Mouse (Mus musculus) ES-Bruce4 (cell line): ENCODE results near the gene Abcb1b. TPM values are rescaled to one million over a fixed set of nuclear protein-coding genes. Genes with fewer than 3 reads are reported as not detected.
A peak's percentile ranks its signal among the peaks of the same experiment; 100 is the strongest.
"Not testable (repeated sequence)": the region's sequence is repeated elsewhere in the genome, so short reads cannot be mapped to it uniquely, and the experiment has no call there.

Experiments used
- H3K27ac ChIP-seq: 2 replicates; pipeline ENCODE4 v1.5.1; 2012; ENCODE audit warnings: low read length, inconsistent platforms; ENCODE audit not compliant: insufficient read depth
- H3K27me3 ChIP-seq: 2 replicates; pipeline ENCODE4 v1.6.1; 2012; ENCODE audit warnings: mild to moderate bottlenecking, low read length, inconsistent platforms; ENCODE audit not compliant: control insufficient read depth, poor library complexity, insufficient read depth, severe bottlenecking
- H3K36me3 ChIP-seq: 2 replicates; pipeline ENCODE4 v1.6.1; 2012; ENCODE audit warnings: inconsistent platforms, mild to moderate bottlenecking, low read length, moderate library complexity; ENCODE audit not compliant: control insufficient read depth, poor library complexity, insufficient read depth, severe bottlenecking
- H3K4me1 ChIP-seq: one replicate; pipeline ENCODE4 v1.8.1; 2011; ENCODE audit warnings: low read length; ENCODE audit not compliant: control insufficient read depth, insufficient read depth
- H3K4me3 ChIP-seq: 2 replicates; pipeline ENCODE4 v1.5.1; 2011; ENCODE audit warnings: low read depth, mild to moderate bottlenecking, low read length
- H3K9ac ChIP-seq: 2 replicates; pipeline ENCODE4 v1.6.1; 2012; ENCODE audit warnings: low read depth, mild to moderate bottlenecking, inconsistent platforms; ENCODE audit not compliant: poor library complexity, severe bottlenecking
- H3K9me3 ChIP-seq: replicated peaks from 2 replicates; pipeline ENCODE4 v1.6.1; 2012; ENCODE audit warnings: mild to moderate bottlenecking, low read length, inconsistent platforms; ENCODE audit not compliant: control insufficient read depth, poor library complexity, insufficient read depth, severe bottlenecking
- CTCF ChIP-seq: IDR thresholded peaks from one replicate; pipeline ENCODE4 v1.8.1; 2011; ENCODE audit warnings: low read depth, low read length
- EP300 ChIP-seq: IDR thresholded peaks from 2 replicates; pipeline ENCODE4 v1.6.1; 2011; ENCODE audit warnings: low read depth, low read length; ENCODE audit not compliant: insufficient read depth
- POLR2A ChIP-seq: IDR thresholded peaks from one replicate; pipeline ENCODE4 v1.8.1; 2011; ENCODE audit warnings: low read length; ENCODE audit not compliant: insufficient read depth
- polyA plus RNA-seq: library from polyadenylated mRNA; stranded (reverse); fragments of >200 nt; gene quantifications from 2 replicates; pipeline ENCODE4 v1.2.4, GENCODE M21; 2011; ENCODE audit warnings: low read depth; ENCODE audit not compliant: missing spikeins, insufficient read depth, insufficient read length

The Abcb1b gene
- polyA plus RNA-seq, 1 experiment = 67.2 TPM

DNA sequence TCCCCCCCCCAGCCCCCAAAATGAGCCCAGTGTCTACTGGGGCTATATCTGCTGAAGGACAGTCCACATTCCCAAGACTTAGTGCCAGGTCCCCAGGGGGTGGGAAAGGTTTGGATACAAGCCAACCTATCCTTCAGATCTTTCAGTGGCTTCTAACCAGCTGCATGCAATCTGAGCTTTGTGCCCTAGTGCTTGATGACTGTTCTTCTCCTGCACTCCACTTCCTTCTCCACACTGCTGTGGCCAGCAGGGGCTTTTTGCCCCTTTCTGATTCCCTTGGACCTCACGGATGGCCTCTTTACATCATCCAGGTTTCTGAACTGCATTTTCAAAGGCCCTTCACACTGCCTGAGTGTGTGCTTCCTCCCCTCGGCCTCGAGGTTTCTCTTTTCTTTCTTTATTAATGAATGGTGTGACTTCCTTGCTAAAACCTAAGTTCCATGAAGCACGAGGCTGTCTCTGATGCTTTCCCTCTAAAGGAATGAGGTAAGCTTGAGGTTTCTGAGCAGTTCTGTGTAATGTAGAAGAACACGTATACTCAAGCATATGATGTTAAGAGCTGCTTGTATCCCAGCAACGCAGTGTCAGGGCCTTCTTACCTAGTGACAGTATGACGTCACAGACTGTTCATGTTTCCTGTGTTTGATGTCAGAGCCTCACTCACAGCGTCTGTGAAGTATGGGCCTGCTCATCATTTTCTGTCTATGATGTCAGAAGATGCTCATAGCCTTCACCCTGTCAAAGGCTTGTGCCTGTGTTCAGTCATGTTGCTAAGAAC, 40.9 kb downstream of the Abcb1b start:
- Histone ChIP-seq H3K9me3 (no peaks in the 10 kb centered on the region), H3K9ac (no peak overlapping the region), H3K27ac (no peak overlapping the region), H3K36me3 (no peaks in the 10 kb centered on the region), H3K27me3 (no peaks in the 10 kb centered on the region), H3K4me1 (no peaks in the 10 kb centered on the region), H3K4me3 (no peak overlapping the region)
- no peak for TF ChIP-seq EP300
- TF ChIP-seq POLR2A = no peak
- TF ChIP-seq CTCF = no peak

DNA sequence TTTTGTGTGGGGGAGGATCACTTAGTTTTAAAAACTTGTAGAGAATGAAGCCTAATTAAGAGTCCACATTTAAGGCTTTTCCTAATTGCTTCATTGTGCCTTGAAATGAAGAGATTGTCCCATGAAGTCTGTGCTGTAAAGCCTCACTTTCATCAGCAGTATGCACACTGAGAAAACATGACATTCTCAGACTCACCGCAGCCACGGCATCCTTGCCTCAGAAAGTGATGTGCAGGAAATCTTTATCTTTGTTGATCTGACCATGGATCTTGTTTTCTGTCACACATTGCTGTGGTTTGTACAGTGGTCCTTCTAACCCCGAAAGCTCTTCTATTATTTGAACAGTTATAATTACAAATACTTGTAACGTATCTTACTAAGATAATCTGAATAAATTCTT, 41.7 kb downstream of the Abcb1b start:
- Histone ChIP-seq H3K9ac (no peak overlapping the region), H3K36me3 (no peaks in the 10 kb centered on the region), H3K27me3 (no peaks in the 10 kb centered on the region), H3K4me3 (no peak overlapping the region), H3K27ac (no peak overlapping the region), H3K4me1 (no peaks in the 10 kb centered on the region), H3K9me3 (no peaks in the 10 kb centered on the region)
- TF ChIP-seq EP300 (no peak), POLR2A (no peak), CTCF (no peak)

DNA sequence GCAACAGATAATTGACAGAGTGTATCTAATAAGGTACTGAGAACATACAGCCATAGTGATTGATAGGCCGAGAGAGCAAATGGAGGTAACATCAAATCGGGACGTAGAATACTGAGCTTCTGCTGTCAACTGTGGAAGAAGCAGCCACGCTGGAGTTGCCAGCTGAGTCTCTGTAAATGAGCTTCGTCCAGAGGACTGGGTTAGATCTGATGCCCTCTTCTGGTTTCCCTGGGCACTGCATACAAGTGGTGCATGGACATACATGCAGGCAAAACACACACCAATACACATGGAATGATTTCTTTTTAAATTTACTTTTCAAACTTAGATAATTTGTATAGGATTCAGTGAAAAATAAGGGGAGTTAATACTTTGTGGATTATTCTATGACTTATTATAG, 42.9 kb downstream of the Abcb1b start:
- Histone ChIP-seq H3K36me3 (no peaks in the 10 kb centered on the region), H3K9me3 (no peaks in the 10 kb centered on the region), H3K4me3 (no peak overlapping the region), H3K4me1 (no peaks in the 10 kb centered on the region), H3K9ac (no peak overlapping the region), H3K27ac (no peak overlapping the region), H3K27me3 (no peaks in the 10 kb centered on the region)
- no peak for TF ChIP-seq POLR2A
- TF ChIP-seq EP300 = no peak
- peak; percentile 57 for TF ChIP-seq CTCF

DNA sequence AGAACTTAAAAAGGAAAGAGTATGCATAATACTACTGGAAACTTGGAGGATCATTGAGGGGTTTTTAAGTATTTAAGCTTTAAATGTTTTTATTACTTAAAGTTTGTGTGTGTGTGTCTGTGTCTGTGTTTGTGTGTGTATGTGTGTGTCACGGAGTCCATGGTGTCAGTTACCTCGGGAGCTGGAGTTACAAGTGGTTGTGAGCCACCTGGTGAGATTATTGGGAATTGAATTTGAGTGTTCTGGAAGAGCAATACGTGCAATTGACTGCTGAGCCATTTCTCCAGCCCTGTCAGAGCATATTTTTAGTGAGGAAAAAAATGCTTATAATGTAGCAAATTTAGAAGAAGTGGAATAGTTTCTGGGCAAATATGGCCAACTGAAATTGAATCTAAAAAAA, 44.9 kb downstream of the Abcb1b start:
- no peaks in the 10 kb centered on the region for H3K4me1 ChIP-seq
- H3K27ac ChIP-seq = no peak overlapping the region
- H3K36me3 ChIP-seq = 0 out of 2 replicates have a peak, but pooled peaks cover 2% of the 10 kb centered on the region
- no peak overlapping the region for H3K4me3 ChIP-seq
- no peaks in the 10 kb centered on the region for H3K9me3 ChIP-seq
- no peak overlapping the region for H3K9ac ChIP-seq
- TF ChIP-seq EP300 (no peak), CTCF (no peak), POLR2A (no peak)
- H3K27me3 ChIP-seq = no peaks in the 10 kb centered on the region

DNA sequence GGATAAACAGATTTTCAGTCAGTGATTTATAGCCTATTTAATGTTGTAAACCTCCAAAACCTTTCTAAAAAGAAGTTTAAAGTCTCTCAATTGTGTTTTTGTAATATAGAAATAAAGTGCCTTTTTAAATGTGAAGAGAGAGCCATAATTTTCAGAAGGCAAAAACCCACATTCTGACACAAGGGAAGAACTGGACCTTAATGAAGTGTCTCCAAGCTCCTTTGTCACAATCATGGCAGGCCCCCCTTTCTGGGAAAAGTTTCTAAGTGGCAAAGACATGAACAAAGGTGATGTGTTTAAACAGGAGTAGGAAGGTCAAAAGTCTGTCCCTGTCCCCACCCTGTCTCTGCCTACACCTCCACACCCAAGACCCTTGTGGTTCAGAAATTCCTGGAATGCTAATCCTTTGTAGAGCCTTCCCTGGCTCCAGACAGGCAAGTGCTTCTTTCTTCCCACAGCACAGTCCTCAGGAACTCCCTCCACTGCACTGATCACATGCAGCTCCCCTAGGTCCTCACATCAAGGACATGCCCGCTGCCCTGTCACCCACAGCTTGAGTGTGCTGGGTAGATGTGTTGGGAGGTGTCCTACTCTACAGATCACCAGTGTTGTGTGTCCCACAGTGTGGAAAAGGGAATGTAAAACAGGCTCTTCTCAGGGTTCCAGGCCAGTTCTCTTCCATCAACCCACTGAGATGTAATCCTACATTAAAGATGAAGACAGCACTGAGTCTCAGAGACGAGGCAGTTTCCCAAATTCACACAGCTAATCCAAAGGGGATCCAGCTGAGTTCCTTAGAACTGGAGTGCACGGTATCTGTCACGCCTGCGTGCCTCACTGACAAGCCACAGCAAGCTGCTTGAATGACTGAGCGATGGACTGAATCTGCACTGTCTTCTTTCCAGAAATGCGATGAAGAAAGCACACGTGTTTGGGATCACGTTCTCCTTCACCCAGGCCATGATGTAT, 50.9 kb downstream of the Abcb1b start:
- not testable (repeated sequence) for H3K36me3 ChIP-seq, H3K9ac ChIP-seq, H3K27me3 ChIP-seq, H3K4me3 ChIP-seq, H3K4me1 ChIP-seq, H3K9me3 ChIP-seq
- H3K27ac ChIP-seq = peak overlapping the region; percentile 80

DNA sequence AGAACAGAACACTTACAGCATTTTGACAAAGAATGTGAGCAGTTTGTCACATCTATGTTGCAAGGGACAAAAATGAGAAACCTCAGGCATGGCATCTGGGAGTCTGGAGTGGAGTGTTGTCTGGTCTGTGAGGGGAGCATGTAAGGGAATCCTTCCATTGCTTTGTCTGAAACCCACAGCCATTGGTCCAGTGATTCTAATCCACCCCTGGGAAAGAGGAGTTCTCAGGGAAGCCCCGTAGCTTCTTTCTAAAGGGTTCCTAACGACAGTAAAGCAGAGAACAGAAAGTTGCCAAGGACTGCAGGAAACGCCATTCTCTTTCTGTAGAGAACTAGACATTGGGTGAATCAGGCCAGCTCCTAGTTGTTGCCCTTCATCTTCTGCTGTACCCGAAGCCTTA, 52.9 kb downstream of the Abcb1b start:
- Histone ChIP-seq H3K4me3 (no peak overlapping the region; the same call in 1 of the 2 replicates), H3K4me1 (peaks cover 6% of the 10 kb centered on the region), H3K9me3 (no peaks in the 10 kb centered on the region), H3K27ac (no peak overlapping the region), H3K27me3 (no peaks in the 10 kb centered on the region), H3K9ac (0 out of 2 replicates have a peak overlapping the region, but pooled peaks have one; percentile 40), H3K36me3 (0 out of 2 replicates have a peak, but pooled peaks cover 2% of the 10 kb centered on the region)
- no peak for TF ChIP-seq CTCF
- no peak for TF ChIP-seq EP300
